Mouse (Mus musculus) adrenal gland, adult 18-20 months (tissue): ENCODE results near the gene Cav2. TPM values are rescaled to one million over a fixed set of nuclear protein-coding genes. Genes with fewer than 3 reads are reported as not detected.

Source experiments
- DNase-seq, 2 experiments: peaks; one replicate each; pipeline ENCODE4 v3.0.0; 2021 to 2022; ENCODE audit warnings: low spot score in 2 of 2
- total RNA-seq, 2 experiments: library from RNA; stranded (reverse); gene quantifications; 1 replicate in 1 of 2; 2 replicates in 1 of 2; pipeline ENCODE4 v1.2.3; 2021

Cav2 gene
- total RNA-seq, 2 experiments from 2014 or later, result 24.5 to 87.0 TPM

DNA sequence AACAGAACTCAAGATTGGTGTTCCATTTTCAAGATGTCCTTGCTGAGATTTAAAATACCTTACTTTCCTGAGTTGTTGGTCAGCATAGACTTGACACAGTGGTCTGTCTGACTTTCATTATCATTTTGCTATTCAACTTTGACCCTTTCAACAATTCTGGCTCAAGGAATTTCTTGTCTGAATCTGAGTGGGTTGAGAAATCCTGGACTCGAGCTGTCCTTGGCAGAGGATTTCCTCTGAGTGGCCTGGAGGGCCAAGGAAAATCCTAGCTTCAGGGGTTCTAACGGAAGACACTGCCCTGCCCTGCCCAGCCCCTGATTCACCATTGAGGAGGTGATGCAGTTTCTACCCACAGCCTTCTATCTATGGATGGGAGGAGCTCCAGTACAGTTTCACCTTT lies 27.7 kb downstream of the Cav2 start:
- no peak for DNase-seq

DNA sequence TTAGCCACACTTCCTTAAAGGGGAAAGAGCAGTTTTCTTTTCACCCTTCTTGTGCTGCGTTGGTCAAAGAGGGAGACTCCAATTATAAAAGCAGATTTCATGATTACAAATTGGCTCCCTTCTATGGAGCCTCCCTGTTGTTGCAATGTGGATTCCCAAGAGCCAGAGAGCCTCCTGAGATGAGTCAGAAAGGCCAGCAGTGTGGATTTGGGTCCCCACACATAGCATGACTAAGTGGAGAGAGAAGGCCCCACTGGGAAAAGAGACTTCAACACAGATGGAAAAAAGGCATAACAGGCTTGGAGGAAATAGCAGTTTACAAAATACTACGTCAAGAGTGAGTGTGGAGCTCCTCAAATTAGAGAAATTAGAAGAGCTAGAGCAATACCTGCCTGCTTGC lies 28.3 kb downstream of the Cav2 start:
- no peak for DNase-seq

DNA sequence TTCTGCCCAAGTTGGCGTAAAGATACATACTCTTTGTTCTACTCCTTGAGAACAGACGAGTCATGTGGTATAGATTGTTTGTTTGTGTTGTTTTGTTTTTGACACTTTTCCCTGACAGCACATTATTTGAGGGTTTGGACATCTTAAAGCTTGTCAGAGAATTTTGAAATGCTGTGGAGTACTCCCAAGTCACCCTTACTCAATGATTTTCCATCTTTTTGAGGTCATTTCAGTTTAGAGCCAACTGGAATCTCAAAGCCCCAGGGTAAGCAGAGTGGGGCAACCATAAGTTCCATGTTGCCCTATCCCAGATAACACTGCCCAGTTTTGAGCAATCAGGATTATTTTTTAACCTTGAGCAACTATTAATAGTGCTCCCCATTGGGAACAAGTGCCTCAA lies 33.3 kb downstream of the Cav2 start:
- DNase-seq, result no peak

DNA sequence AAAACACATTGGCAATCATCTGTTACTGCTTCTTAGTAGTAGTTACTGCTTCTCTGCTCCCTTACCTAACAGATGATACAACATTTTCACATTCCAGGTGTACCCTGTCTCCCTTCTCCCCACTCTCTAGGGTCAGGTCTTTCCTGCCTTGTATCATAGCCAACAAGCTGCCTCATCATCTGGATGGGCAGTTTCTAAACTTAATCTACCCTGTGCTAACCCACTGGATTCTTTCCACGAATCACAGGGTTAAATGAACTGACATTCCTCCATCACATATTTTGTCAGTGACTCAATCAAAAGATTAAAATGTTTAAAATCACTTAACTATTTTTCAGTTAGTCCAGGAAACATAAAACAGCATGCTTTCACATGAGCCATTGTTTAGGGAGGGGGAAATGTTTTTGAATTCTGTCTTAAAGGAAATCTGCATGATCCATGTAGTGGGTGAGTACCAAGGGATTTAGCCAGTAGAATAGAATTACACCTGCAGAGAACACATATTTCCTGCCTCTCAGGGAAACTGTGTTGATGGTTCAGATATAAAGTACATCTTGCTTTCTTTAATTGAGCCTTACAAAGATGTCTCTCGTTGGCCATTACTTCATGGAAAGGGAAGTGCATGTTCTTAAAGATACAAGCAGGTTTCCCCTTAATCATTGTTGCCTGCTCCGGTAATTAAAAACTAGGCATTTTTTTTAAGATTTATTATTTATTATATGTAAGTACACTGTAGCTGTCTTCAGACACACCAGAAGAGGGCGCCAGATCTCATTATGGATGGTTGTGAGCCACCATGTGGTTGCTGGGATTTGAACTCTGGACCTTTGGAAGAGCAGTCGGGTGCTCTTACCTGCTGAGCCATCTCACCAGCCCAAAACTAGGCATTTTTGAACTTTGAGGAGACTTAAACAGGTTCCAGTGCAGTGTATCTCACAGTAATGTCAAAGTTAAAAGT lies 34.0 kb downstream of the Cav2 start:
- DNase-seq, result no peak

DNA sequence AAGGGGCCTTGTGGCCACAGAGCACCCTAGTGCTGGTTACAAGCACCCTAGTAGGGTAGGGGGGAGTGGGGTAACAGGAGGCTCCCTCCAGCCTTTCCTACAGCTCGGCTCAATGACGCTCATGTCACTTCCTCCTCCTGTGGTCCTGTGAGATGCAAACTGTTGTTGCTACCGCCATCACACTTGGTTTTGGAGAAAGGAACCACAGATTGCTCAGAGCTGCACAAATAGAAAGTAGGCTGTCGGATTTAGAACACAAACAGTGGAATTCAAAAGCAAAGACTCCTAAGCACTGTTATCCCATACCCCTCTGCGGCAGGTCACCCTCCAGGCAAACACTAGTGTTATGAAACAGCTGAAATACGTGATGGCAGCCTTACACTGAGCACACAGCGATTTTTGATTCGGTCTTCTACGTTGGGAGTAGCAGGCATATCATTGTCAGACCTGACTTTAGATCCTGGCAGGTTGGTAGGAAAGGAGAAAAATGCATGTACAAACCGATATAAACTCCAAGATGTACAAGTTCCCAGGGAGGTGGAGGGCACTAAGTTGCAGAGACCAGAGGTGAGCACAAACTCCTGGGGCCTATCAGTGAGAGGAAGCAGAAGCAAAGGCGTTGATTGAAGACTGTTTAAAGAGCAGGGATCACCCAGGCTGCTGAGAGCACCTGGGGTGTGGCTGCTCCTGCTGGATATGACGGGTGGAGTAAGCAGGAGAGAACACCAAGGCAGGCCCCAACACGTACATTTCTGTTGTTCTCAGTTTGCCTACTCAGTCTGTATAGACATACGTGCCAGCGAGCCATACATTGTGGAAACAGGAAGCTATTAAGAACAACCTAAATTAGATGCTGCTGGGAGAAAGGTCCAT lies 35.5 kb downstream of the Cav2 start:
- DNase-seq, result no peak

DNA sequence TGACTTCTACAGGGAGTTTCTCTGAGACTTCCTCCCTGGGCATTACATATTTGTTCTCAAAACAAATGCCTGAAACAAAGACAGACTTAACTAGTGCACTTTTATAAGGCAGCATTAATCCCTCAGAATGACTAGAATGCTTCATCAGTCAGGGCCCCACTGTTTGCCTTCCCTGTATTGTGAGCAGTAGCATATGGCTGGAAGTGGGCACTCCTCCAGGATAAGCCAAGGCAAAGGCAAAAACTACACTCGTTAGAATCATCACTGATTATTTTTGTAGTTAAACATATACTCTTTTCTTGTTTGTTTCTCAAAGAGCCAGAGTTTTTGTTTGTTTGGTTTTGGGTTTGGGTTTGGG lies 36.2 kb downstream of the Cav2 start:
- DNase-seq, result no peak

DNA sequence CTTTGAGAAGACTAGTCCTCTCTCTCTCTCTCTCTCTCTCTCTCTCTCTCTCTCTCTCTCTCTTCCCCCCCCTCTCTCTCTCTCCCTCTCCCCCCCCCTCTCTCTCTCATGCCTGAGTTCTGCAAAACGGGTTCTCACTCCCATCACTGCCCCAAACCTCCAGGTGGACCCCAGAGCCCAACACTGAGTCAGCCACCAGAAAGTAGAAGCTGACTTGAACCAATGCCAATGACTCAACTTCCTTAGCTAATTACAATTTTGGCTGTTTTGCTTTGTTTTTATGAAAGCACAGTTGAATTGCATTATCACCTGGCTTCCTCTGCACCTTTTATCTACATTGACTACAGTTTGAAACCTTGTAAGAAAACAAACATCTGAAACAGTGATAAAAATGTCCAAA lies 37.0 kb downstream of the Cav2 start:
- DNase-seq, result no peak

DNA sequence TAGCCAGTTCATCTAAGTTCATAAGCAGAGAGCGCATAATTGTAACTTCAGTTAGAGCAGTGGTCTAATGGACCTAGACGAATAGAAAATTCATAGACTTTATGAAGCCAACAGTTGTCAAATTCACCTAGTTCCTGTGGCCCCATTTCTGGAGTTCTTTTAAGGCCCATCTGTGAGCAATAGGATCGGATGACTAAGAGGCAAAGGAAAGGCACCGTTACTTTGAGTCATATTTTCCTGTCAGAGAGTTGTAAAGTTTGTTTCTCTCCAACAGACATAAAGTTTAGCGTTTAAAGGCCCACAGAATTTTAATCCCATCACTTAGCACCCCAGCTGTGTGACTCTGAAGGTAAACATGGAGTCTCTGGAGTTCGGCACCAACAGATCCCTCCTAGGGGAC lies 41.0 kb downstream of the Cav2 start:
- DNase-seq, result no peak

DNA sequence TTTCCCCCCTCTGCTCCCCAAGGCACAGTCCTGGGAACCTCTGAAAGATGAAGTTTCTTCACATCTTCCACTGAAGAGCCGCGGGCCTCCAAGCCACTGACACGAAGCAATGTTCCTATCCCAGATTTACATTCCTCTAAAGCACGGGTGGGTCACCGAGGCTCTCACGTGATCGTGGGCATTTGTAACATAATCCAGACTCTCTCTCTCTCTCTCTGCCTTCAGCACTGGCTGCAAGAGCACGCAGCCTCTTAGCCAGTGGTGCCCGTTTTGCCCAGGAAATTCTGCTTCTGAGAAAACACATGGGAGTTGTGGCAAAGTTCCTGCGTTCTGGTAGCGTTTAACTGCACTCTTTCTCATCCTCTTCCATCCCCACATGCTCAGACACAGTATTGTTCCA lies 46.2 kb downstream of the Cav2 start:
- no peak for DNase-seq

DNA sequence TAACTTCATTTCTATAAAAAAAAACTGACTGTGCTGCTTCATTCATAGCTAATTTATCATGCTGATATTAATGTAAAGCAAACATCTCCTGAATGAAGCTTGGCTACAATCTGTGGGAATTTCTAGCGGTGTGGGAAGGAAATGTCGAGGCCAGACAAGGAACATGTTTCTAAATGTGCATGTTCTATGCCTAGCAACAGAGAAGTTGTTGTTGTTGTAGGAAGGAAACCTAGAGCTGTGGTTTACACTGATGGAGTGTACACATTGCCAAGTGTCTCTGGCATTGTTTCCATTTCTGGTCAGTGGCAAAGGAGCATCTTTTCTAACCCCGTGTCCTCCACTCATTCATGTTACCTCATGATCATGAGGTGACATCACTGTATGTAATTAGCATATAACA lies 48.8 kb downstream of the Cav2 start:
- DNase-seq, result no peak

DNA sequence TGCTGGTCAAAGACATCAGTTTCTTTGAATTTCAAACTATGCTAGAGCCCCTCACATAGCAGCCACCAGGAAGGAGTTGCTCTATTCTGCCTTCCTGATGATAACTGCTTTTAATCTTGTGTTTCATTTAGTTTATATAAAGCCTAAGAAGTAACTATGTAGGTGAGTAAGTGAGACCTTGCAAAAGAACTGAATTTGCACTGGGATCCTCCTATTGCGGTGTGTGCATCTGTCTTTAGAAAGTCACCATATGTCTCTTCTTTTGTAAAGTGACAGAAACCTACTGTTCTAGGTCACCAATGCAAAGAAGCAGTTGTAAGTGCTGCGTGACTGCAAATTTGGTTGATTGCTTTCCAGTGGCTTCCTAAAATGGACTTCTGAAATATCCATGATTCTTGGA lies 56.7 kb downstream of the Cav2 start:
- DNase-seq, result no peak

Other genes starting within 250 kb of the Cav2 start
- 10 to 100 TPM in 1 of 2 experiments, 1 to 10 TPM in 1; 8.3 to 14.2 TPM for gene Tes, start 216.0 kb upstream of the Cav2 start, total RNA-seq
- 100 to 1,000 TPM; 113 to 427 TPM for gene Cav1, start 25.1 kb downstream of the Cav2 start, total RNA-seq
- gene Met, start 182.6 kb downstream of the Cav2 start, total RNA-seq, result 10 to 100 TPM in 1 of 2 experiments, 1 to 10 TPM in 1; 8.1 to 10.5 TPM